Mouse (Mus musculus) cerebellum, adult (tissue): ENCODE measurements at regions not wholly inside any gene's neighbourhood (a gene's known extent, or its start where the extent isn't known, plus 50 kb on each side); places are given as distances from the start of the nearest gene placed in this dataset.
A peak's percentile ranks its signal among the peaks of the same experiment; 100 is the strongest.
"Not testable (repeated sequence)": the region's sequence is repeated elsewhere in the genome, so short reads cannot be mapped to it uniquely, and the experiment has no call there.

Experiments
- ATAC-seq: cut with Nextera tagmentation; 2 replicates; pipeline ENCODE4 v1.9.2; 2017; ENCODE audit warnings: mild to moderate bottlenecking, moderate library complexity, mixed read lengths; ENCODE audit not compliant: insufficient number of reproducible peaks, low FRiP score, low TSS enrichment

- ATAC-seq: peak; percentile 54; the same call in 1 of the 2 replicates
Measured at GRCm38 (mm10) chr13:81008864-81009766, 125.9 kb downstream of the Arrdc3 start.

DNA sequence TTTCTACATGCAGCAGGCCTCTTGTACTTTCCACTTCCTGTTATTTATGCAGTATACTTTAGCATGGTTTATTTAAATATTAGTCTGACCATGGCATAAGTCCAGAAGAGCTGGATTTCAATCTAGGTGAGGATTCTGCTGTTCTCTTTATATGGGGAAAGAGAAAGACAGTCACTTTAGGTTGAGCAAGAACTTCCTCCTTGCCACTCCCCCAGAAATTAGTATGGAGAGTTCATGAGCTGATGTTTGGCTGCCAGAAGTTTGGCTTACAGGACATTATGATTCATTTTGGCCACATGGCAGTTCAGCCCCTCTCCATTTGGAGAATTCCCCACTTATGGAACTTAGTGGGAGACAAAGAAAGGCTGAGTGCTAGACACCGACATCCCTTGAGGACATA is 130.8 kb downstream of the Arrdc3 start:
- ATAC-seq: no peak

DNA sequence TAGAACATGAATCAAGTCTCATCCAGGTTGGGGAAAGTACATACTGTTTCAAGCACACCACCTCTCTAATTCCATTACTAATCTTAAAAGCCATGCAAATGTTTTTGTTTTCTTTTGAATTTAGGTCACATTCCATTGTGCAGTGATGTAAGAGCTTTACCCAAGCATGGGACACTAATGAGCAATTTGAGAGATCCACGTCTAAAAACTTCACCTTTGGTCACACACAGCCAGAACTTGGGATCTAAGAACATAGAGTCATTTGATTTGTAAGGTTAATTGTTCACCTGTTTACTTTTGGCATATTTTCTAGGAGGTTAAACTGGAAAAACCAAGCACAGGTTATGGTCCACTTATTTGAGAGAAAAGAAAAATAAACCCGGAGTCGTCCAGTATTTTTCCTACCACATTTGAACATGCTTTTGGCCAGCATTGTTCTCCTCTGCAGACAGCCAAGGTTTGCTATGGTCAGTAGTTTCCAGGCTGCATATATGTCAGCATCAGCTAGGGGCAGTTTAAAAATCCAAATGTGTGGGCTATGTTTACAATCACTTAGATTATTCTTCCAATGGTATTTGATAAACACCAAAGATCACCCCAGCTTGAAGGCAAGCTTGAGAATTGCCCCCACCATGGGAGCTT is 137.0 kb downstream of the Arrdc3 start:
- ATAC-seq: no peak

- no peak for ATAC-seq
Measured at GRCm38 (mm10) chr13:81020811-81021210, 137.6 kb downstream of the Arrdc3 start.

GRCm38 (mm10) chr13:81022410-81022809 is 139.2 kb downstream of the Arrdc3 start:
- no peak for ATAC-seq

- not testable (repeated sequence) for ATAC-seq
Measured at GRCm38 (mm10) chr13:81025241-81025760, 142.1 kb downstream of the Arrdc3 start.

DNA sequence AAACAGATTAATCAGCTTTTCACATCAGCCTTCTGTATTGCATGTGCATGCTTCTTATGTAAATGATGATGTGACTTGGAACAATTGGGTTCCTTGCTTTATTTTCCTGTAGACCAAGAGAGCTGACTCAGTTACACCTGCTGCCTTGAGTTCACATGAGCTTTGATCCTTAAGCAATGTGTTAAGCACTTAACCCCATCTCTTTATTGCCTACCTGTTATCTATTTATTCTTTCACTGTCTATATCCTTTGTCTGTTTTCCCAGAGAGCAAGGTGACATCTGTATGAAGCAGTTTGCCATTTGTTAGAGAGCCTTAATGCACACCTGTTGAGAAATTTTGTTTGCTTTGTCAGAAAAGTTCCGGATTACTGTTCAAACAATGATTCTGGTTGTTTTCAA is 154.1 kb downstream of the Arrdc3 start:
- no peak for ATAC-seq

DNA sequence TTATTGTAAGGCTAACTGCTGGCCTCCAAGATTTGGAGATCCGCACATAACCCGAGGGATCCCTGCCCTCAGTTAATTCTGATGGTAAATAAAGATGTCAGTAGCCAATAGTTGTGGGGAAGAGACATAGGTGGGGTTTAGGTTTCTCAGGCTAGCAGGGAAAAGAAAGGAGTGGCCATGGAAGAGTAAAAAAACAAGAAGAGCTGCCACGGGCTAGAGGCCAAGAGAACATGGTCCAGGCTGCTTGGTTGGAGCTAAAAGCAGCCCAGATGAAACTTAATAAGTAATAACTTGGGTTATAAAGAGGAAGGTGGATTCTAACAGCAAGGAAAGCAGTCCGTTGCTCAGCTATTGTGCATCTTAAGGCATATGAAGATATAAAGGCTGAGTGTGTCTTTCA is 155.6 kb downstream of the Arrdc3 start:
- ATAC-seq: no peak

DNA sequence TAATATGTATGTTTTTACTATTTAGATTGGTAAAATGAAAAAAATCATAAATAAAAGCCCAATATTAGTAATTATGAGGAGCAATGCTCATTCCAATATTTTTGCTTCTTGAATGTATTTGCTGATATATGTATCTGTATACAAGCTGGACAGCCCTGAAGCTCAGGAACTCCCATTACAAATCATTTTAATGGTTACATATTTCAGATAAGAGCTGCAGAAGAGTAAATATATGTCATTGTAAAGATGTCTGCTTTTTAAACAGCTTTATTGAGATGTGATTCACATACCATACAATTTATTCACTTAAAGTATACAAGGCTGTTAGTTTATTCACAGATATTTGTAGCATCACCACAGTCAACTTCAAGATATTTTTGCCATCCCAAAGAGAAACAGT is 157.3 kb downstream of the Arrdc3 start:
- ATAC-seq: no peak

GRCm38 (mm10) chr13:81041646-81042045 is 158.5 kb downstream of the Arrdc3 start:
- no peak for ATAC-seq
